Mouse (Mus musculus): ENCODE measurements at regions not wholly inside any gene's neighbourhood (a gene's known extent, or its start where the extent isn't known, plus 50 kb on each side); places are given as distances from the start of the nearest gene placed in this dataset.
A peak's percentile ranks its signal among the peaks of the same experiment; 100 is the strongest.
"Not testable (repeated sequence)": the region's sequence is repeated elsewhere in the genome, so short reads cannot be mapped to it uniquely, and the experiment has no call there.

DNA sequence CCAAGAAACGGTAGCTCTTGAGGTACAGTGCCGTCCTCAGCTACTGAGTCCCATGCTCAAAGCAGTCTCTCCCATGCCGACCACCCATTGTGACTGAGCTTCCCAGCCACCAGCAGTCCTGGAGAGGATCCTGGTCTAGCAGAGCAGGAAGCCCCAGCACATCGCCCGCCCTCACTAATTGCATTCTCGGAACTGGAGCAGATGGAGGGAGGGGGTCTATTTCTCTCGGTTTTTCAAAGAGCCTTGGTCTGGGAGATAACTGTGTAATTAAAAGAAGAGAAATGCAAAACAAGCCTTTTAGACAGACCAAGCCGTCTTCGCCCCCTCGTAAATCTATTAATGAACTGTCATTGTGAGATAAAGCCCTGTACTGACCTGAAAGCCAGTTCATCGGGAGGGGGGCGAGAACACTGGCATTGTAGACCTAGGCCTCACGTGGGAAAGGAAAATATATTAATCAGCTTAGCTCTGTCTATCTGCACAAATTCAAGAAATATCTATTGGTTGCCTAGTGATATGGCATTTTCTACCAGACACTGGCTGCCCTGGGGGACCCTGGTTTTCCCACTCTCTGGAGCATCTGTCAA, 405.4 kb downstream of the Ptpru start:
- no peak for DNase-seq

GRCm38 (mm10) chr4:131435222-131435621, 402.9 kb downstream of the Ptpru start:
- DNase-seq: no peak

GRCm38 (mm10) chr4:131438403-131438802, 399.7 kb downstream of the Ptpru start:
- DNase-seq: no peak

DNA sequence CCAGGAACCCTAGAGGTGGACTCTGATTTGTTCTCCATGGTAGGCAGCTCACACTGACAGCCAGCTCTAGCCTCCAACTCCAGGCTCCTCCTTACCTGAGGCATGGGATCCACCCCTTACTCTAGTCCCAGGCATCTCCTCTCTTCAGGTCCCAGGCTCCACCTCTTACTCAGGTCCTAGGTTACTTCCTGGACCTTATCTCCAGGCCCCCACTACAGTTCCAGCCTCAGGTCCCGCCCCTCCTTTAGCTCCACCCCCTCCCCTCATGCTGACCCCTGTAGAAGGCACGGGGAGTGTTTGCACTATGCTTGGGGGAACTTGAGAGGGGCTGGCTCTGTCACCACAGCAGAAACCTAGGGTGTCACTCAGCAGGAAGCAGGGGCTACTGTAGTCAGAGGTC, 399.2 kb downstream of the Ptpru start:
- no peak for DNase-seq

GRCm38 (mm10) chr4:131440845-131441244, 397.2 kb downstream of the Ptpru start:
- DNase-seq: no peak

DNA sequence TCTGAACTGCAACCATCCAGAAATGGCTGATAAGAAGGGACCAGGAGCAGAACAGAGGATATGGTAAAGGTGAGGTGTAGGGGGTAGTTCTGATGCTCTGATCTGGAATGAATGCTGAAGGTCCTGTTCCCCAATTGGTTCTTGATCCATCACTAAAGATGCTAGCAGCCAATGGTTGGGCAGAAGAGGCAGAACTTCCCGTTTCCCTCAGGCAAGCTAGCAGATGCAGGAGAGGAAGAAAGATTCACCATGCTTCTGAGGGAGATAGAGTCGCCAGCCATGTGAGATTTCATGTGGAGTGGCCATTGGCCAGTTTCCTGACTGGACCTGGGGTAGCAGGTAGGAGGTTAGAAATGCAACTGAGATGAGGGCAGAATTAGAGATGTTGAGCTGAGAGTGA, 394.6 kb downstream of the Ptpru start:
- no peak for DNase-seq

- DNase-seq: not testable (repeated sequence)
These were observed 387.8 kb downstream of the Ptpru start for GRCm38 (mm10) chr4:131450296-131450695.

GRCm38 (mm10) chr4:131457551-131457950, 380.5 kb downstream of the Ptpru start:
- no peak for DNase-seq

GRCm38 (mm10) chr4:131459746-131460145, 378.3 kb downstream of the Ptpru start:
- no peak for DNase-seq

- no peak for DNase-seq
These were observed 376.8 kb downstream of the Ptpru start for GRCm38 (mm10) chr4:131461312-131461711.

GRCm38 (mm10) chr4:131461728-131462127, 376.4 kb downstream of the Ptpru start:
- no peak for DNase-seq

DNA sequence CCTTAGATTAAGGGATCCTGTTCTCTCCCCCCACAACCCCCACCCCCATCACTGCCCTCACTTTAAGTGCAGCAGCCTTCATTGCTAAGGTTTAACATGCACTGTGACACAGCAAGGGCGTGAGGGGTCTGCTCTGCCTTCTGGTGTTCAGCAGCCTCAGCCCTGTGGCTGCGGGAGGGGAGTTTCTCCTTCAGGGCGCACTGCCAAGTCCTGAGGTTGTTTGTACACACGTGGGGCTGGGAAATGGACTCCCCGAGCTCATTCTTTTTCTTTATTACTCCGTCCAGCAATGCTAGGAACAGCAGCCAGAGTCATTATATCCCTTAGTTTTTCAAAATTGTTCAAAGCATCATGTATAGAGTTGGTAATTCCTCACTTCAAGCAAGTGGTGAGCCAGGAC, 363.1 kb downstream of the Ptpru start:
- DNase-seq: no peak

DNA sequence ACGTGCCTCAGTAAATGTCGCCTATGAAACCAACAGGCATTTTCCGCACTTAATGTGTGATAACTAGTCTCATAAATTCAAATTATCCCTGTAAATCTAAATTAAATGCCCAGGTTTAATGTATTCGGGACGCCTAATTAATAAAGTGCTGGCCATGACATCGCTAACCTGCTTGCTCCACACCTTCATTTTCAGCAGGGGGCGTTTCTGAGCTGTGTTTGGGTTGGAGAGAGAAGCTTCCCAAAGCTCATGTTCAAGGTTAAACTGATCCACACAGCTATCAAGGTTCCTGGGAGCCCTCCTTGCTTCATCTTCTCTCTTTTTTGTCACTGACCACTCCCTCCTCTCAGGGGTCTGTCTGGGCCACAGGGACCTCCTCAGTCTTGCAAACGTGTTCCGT, 359.2 kb downstream of the Ptpru start:
- DNase-seq: no peak

DNA sequence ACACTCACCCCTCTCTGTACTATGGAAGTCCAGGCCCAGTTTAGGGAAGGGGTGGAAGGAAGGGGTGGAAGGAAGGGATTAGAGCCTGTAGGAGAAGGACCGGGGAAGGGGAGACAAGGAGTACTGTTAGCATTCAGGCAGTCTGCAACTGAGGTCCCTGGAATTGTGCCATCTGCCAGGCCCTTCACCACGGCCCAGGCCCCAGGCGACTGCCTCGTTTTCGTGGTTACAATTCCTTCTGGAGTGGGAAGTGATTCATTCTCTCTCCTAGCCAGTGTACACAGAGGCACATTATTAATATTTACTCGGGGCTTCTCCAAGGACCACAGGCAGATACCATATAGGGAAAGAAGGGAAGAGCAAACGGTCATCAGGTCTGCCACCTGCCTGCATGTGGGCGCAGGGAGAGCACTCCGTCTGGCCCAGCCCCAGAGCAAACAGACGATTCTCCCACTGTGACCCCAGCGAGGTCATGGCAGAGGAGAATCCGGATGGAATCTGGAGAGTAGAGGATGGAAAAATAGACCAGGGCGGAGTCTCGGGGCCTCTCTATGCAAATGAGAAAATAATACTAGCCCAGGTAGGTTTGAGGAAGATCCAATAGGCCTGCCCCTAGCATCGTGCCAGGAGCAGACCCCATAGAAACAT, 354.0 kb downstream of the Ptpru start:
- DNase-seq: no peak

GRCm38 (mm10) chr4:131484607-131485111, 353.4 kb downstream of the Ptpru start:
- DNase-seq: no peak

DNA sequence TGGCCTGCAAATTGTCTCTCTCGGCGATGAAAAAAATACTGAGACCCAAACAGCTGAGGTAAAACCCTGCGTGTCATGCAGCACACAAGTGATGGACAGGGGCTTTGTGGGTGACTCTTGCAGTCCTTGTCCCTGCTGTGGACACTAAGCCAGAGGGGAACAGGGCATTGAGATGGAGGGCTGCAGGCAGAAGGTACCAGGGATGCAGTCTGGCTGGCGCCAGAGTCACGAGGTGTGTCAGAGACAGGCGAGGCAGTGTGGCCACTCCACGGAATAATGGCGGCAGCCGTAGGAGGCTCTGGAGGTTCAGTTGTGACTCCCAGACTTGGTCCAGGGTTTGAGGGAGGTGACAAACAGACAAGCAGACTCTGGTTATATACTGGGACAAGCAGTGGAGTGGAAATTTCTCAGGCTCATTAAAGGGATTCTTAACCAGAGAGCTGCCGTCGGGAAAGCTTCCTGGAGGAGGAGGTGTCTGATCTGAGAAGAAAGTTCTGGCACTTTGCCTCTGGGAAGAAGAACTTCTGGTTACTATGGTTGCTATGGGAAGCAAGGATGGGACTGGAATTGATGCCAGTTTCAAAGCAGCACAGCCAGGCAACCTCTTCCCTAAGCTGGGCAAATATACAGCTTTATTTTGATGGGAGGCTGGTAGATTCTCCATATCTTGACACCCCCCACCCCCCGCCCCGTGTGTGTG, 352.8 kb downstream of the Ptpru start:
- DNase-seq: no peak

DNA sequence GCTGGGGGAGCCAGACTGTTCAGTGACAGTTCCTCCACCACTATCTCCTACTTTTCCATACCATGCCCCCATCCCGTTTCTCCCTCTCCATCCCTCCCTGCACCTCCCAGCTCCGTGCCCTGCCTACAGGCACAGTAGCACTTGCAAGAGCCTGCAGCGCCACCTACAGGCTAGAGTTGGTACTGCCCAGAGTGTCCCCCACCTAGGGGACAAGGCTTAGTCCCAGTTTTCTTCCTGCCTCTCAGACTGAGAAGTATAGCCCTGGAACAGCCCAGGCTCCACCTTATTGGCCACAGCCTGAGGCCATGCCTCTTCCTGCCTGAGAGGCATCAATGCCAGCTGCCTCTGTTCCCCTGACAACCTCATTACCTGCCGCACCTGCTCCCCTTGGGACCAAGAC, 351.3 kb downstream of the Ptpru start:
- peak; percentile 82 for DNase-seq

GRCm38 (mm10) chr4:131488246-131488645, 349.8 kb downstream of the Ptpru start:
- DNase-seq: no peak

DNA sequence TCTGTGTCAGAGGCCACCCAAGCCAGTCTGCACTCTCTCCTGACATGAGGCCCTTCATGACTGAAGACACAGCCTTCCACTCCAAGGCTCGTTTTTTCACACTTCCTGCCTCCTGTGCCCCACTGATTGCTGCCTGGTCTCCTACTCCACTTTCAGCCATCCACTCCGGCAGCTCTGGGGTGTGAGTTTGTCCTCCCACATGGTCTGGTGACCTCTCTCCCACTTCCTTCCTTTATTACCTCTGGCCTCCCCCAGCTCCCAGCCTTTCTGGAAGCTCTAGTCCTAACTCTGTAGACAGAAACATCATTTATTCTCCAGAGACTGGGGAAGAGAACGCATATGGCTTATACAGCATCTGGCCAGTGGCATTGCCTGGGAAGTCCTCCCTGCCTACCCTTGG, 349.0 kb downstream of the Ptpru start:
- no peak for DNase-seq

- no peak for DNase-seq
These were observed 346.1 kb downstream of the Ptpru start for GRCm38 (mm10) chr4:131491960-131492359.

DNA sequence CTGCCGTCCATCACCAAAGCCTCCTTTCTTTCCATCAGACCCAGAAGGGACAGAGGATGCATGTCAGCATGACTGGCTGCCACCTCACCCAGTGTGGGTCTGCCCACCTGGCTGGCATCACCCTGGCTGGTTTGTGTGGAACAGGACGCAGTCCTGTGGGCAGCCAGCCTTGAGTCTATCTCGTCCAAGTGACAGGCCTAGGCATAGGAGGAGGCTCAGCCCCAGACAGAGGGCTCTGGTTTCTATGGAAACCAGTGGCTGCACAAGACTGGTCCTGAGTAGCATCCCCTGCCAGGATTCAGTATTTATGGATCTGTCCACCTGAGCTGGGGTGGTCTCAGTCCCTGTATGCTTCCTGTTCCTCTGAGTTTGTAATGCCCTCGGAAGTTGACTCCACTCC, 344.4 kb downstream of the Ptpru start:
- DNase-seq: no peak

DNA sequence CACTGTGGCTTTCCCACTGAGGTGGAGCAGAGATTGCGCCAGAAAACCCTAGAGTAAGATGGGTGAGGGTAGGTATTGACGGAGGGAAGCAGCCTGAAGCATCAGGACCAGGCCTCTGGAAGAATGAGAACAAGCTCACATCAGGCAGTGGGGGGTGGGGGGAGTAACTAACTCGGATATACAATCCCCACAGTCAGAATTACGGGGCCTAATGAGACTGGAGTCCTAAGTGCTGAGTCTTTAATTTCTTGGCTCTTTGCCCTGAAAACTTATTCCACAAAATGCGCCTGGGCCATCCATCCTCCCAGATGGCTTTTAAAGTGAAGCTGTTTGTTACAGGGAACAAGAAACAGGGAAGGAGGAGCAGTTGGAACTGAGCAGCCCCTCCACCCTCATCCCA, 341.2 kb downstream of the Ptpru start:
- no peak for DNase-seq

DNA sequence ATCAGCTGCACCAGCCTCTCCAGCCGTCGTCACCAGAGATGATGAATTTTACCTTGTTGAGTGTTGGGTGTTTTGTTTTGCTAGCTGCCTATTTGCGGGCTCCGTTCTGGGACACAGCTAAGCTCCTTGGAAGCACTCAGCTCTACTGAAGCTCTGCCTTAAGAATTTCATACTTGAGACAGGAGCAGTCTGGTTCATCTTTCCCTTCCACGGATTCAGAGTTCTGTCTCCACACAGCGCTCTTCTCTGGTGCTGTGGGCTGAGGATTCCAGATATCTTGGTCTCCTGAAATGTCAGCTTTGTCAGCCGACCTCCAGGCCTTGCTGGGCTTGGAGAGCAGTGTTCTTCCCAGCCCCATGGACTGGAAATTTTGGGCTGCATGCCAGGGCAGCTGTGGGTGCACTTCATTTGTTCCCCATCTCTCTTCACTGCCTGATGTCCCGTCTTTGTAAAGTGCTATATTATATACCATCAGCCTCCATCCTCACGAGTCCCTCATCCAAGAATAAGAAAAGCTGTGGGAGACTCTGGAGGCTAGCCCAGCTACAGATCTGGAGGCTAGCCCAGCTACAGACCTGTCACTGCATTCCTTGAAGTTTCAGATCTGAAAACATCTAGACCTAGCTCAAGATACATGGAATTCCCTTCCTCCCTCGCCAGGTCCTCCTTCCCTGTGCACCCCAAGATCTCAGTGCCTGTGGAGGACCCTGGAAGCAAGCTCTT, 337.0 kb downstream of the Ptpru start:
- no peak for DNase-seq

DNA sequence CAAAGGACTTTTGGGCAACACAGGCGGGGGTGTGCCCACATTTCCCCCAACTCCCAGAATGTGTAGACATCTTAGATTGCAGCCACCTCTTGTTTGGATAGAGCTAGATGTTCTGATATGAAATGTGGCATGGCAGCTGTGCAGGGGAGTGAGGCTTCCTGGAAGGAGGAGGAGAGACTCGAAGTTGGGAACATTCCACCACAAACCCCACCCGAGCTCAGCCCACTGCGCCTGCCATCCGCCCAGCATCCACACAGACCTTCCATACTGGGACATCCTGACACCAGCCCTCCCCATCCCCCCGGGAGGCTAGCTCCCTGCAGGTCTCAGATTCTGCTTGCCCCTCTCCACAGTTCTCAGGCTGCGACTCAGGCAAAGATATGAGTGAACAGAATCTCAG, 329.9 kb downstream of the Ptpru start:
- DNase-seq: no peak

Measured in thymus, postnatal 4 days (tissue).